Mouse (Mus musculus) left cerebral cortex, postnatal 14 days (tissue): ENCODE data around the gene Hoxb4. TPM values are rescaled to one million over a fixed set of nuclear protein-coding genes. Genes with fewer than 3 reads are reported as not detected.

Experiments used
- DNase-seq, 2 experiments: peaks; one replicate each; pipeline ENCODE4 v3.0.0; 2021 to 2022; ENCODE audit warnings: low spot score in 2 of 2, mixed read lengths in 1 of 2
- intact Hi-C: fragments of 180-260 bp; cut with DNase I; formaldehyde crosslinking; loops from one replicate; pipeline ENCODE4 v1.15.1; 2025
- total RNA-seq, 2 experiments: library from RNA; stranded (reverse); gene quantifications; 2 replicates each; pipeline ENCODE4 v1.2.3; 2021

Gene Hoxb4
- total RNA-seq, 2 experiments from 2014 or later, result not detected

DNA sequence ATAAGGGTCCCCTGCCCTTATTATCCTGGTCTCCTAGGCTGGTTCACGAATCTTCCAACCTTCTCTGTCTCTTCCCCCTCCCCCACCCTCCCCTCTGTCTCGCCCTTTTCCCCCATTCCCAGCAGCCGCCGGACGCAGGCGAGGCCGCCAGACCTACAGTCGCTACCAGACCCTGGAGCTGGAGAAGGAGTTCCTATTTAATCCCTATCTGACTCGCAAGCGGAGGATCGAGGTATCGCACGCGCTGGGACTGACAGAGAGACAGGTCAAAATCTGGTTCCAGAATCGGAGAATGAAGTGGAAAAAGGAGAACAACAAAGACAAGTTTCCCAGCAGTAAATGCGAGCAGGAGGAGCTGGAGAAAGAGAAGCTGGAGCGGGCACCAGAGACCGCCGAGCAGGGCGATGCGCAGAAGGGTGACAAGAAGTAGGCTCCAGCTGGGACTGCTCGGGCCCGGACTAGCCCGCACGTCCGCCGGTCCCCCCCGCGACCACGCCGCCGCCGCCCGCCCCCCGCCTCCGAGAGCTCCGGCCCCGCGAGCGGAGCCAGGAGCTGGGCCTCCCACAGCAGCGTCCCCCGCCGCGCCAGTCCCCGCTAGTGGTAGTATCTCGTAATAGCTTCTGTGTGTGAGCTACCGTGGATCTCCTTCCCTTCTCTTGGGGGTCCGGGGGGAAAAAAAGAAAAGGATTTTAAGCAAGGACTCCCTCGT is 33.9 kb upstream of the Hoxb4 start:
- intact Hi-C loops, result loop anchor here (10.0 kb wide), 1 partner anchor 731 kb away; the partner anchor contains the start of gene Sp6
- peak in 1 of 2 experiments; percentile 12 for DNase-seq

DNA sequence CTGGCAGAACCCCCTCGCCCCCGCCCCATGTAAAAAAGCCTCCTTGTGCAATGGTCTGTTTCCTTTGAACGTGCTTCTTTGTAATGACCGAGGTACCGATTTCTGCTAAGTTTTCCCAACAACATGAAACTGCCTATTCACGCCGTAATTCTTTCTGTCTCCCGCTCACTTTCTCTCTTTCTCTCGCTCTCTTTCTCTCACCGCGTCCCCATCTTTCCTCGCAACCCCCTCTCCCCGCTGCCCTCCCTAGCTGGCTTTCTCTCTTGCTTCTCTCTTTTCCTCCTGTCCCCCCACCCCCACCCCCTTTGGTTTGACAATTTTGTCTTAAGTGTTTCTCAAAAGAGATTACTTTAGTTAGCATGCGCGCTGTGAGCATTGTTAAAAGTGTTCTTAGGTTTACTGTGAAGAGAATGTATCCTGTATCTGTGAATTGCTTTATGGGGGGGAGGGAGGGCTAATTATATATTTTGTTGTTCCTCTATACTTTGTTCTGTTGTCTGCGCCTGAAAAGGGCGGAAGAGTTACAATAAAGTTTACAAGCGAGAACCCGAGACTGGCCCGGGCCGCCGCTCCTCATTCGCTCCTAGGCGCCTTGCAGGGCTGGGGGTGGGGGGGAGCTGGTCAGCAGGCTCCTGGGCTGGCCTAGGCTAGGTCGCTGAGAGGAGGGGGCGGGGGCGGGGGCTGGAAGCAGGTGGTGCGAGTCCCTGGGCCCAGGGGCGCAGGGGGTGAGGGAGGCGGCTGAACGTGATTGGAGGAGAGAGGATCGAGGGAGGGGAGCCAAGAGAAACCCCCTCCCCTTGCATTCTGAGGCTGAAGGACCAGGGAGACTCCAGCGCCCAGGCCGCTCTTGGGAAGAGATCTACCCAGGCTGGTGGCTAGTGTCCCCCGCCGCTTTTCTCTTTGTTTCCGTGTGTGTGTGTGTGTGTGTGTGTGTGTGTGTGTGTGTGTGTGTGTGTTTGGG is 33.0 kb upstream of the Hoxb4 start:
- intact Hi-C loops, result loop anchor here (10.0 kb wide), 1 partner anchor 730 kb away; the partner anchor contains the start of gene Sp6
- DNase-seq, result no peak

DNA sequence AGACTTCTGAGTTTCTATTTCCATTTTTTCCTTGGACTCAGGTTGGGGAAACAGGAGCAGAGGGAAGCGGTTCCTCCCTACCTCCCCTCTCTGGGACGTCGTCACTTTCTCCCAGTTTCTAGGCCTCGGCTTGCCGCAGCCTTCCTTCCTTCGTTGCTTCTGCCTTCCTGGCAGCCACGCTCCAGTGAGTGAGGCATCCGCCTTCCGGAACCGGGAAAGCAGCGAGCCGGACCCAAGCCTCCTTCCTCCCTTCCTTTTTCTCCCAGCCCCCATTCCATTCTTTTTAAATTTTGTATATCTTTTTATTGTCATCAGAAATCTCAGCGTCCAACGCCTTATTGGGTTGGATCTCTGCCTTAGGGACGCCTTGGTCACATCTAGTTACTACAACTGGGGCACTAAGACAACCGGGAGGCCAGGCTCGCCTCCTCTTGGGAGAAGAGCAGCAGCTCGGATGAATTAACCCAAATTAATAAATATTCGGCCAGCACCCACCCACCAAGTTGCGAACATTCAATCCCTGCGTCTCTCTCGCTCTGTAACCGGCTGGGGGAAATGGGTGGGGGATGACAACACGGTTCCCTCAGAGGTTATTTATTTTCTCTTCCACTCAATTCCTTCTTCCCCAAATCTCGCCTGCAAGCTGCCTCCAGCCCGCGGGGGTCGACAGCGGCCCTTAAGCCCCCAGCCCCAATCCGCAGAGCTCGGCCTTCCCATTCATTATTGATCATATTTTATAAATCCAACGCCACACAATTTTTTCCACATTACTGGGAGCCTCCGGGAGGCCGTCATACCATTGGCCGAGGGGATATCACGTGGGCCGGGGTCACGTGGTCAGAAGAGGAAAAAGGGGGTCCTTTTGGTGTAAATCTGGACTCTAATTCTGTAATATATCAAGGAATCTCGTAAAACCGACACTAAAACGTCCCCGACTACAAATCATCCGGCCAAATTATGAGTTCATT is 32.0 kb upstream of the Hoxb4 start, which contains the start of gene Hoxb7:
Gene Hoxb7, plus strand, starts transcription at position 853 of the 968 bp plus-strand sequence.
- DNase-seq, result no peak
- intact Hi-C loops, result loop anchor here (10.0 kb wide), 1 partner anchor 729 kb away; the partner anchor contains the start of gene Sp6

DNA sequence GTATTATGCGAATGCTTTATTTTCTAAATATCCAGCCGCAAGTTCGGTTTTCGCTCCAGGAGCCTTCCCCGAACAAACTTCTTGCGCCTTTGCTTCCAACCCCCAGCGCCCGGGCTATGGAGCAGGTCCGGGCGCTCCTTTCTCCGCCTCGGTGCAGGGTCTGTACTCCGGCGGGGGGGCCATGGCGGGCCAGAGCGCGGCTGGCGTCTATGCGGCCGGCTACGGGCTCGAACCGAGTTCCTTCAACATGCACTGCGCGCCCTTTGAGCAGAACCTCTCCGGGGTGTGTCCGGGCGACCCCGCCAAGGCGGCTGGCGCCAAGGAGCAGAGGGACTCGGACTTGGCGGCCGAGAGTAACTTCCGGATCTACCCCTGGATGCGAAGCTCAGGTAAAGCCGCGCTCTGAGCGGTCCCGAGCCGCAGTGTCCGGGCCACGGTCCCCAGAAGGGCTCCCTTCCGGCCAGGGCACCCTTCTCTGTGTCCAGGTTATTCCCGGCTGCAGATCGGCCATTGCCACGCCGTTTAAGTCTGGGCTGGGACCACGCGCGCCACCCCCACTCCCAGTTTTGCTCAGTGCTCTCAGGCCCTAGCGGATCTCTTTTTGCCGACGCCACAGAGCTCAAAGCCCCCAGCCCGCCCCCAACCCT is 31.2 kb upstream of the Hoxb4 start:
- intact Hi-C loops, result loop anchor here (10.0 kb wide), 1 partner anchor 728 kb away; the partner anchor contains the start of gene Sp6
- DNase-seq, result no peak

DNA sequence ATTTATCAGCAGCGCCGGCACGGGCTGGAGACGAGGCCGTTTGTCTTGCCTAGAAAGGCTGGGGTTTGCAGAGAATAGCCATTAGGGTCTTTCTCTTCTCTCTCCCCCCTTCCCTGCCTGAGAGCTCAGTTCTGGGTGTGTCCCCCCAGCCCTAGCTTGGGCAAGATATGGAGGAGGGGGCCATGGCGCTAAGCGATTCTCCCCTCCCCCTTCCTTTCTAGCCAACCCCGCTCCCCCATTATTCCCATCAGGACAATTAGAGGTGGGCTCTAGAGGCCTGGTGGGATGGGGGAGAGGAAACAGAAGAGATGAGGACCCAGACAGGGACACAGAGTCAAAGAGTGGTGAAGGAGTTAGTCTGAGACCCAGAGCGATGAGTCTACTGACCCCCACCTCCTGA is 30.7 kb upstream of the Hoxb4 start:
- DNase-seq, result no peak
- intact Hi-C loops, result loop anchor here (10.0 kb wide), 1 partner anchor 727 kb away; the partner anchor contains the start of gene Sp6

DNA sequence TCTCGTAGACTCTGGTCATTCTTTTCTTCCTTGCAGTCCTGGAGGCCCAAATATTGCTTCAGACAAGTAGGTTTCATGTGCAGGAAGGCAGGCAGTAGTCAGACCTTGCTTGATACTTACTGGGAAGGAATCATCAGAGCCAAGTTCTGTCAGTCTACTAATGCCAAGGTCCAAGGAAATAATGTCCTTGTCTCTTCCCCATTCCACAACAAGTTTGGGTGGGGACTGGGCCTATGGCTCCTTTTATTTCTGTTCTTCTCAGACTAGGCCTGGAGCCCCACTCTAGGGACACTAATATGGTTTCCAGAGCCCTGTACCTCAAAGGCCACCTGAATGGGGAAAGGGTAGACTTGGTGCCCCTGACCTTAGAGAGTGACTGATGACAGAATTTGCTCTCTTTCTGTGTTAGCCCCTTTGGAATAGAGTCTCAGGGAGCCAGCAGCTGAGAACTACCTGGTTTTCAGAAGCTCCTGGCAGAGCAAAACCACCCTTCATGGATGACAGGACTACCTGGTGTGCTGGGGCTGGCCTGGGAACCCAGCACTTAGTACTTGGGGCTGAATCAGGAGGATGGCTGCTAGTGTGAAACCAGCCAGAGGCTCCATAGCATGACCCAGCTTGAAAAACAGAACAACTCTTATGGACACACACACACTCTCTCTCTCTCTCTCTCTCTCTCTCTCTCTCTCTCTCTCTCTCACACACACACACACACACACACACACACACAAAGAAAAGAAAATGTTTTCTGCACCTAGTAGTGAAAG is 29.4 kb upstream of the Hoxb4 start:
- intact Hi-C loops, result loop anchor here (10.0 kb wide), 1 partner anchor 726 kb away; the partner anchor contains the start of gene Sp6
- DNase-seq, result no peak

DNA sequence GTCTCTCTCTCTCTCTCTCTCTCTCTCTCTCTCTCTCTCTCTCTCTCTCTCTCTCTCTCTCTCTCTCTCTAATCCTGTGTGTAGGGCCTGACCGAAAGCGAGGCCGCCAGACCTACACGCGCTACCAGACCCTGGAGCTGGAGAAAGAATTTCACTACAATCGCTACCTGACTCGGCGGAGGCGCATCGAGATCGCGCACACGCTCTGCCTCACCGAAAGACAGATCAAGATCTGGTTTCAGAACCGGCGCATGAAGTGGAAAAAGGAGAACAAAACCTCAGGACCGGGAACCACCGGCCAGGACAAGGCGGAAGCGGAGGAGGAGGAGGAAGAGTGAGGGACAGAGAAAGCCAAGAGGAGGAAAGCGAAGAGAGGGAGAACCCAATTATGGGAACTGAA is 28.8 kb upstream of the Hoxb4 start:
- intact Hi-C loops, result loop anchor here (10.0 kb wide), 1 partner anchor 726 kb away; the partner anchor contains the start of gene Sp6
- no peak for DNase-seq

DNA sequence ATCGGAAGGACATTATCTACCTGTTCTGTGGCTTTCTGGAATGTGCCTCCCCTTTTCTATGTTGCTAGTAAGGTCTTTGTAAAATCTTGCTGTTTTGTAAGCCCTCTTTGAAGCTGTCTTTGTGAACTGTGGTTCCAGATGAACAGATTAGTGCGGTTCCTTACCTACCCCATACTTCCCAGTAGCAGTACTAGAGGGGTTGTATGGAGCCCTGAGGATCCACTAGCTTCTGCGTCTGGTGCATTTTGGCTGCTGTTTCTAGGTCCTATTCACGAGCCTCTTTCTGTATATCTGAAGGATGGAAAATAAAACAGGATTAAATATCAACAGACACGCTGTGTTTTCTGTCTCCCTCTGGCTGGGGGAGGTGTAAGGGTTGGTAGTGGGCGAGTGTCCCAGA is 28.2 kb upstream of the Hoxb4 start:
- intact Hi-C loops, result loop anchor here (10.0 kb wide), 1 partner anchor 725 kb away; the partner anchor contains the start of gene Sp6

DNA sequence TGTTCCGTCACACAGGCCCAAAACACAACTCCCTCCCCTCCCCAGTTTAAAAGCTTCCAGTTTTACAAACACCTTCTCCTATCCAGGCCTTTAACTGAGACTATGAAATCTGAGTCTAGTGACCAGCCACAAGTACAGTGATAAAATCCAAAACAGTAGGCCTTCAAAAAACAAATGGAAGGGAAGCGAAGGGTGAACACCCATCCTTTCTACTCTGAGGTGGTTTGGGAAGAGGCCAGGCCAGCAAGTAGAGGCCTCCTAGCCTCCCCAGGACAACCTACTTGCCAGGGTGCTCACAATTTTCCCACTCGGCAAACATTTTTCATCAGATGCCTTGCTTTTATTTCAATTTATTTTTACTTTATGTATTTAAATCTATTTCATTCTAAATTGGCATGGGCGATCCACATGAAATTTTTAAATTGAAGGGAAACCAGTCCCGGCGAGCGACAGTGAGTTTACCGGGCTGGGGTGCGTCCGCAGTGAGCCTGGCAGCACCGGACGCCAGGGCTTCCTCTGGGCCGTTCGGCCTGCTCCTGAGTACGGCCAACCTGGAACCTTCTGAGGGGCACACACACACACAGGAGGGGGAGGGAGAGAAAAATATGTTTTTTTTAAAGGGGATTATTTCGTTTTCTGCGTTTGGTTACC is 27.2 kb upstream of the Hoxb4 start:
- intact Hi-C loops, result no loop called here
- DNase-seq, result no peak

More for the DNA sequence above, 28.2 kb upstream of the Hoxb4 start:
- DNase-seq, result no peak

DNA sequence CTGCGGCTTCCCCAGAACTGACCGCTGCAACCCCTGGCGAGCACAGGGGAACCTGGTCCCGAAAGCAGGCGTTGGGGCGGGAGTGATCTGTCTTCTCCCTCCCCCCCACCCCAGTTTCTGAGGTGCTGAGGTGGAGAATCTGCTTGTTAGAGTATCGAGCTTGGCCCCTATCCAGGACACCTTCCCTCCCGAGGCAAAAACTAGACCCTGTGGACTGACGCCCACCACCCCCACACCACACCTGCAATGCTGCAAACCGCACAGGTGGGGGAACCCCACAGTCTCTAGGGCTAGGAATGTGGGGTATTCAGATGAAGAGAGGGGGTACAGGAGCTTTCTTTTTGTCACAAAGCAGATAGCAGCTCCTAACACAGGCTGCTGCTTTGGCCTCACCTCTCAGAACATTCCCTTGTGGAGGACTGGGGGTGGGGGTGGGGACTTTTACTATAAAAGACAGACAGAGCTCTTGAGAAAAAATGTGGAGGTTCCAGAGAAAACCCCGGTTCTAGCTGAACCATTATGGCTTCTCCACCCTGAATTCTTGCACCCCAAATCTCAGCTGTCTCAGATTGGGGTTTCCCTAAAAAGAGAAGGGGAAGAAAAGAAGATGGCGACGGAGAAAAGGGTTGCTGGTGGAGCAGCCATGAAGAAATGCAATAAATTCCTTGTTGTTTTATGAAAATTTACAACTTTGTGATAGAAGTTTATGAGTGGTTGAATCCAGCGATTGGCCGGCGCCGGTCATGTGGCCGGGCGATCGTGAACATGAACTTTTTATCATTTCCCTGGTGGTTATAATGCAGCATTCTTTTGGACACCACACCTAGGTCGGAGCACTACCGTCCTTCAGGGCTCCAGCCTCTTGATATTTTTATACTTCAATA is 26.1 kb upstream of the Hoxb4 start, which contains the start of gene Hoxb6:
Gene Hoxb6, plus strand, starts transcription at position 796 of the 884 bp plus-strand sequence.
- intact Hi-C loops, result no loop called here

DNA sequence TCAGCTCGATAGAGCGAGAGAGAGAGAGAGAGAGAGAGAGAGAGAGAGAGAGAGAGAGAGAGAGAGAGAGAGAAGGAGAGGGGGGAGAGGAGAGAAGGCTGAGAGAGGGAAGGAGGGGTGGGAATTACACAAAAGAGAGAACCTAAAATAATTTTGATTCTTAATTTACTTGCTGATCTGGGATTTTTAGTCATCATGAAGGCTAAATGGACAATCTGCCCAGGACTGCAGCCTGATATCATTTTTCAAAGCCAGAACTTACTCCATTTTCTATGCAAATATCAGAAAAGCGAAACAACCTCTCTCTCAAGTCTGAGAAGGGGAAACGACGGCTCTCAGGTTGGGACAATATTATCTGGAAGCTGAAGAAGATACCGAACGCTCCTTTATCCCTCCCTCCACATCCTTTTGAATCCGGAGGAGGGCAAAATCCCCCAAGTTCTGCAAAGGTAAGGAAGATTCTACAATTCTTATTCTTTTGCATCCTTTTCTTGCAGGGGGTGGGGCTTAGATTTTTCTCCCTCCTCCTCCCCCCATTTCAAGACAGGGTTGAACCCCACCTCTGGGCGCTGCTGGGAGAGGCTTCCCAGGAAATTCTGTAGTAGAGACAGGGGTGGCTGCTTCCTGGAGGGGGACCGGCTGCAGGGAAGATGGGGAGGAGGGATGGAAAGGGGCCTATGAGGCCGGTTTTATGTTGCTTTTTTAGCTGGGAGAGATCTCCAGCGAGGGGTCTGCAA is 25.3 kb upstream of the Hoxb4 start:
- intact Hi-C loops, result no loop called here
- no peak for DNase-seq

More for the DNA sequence above, 26.1 kb upstream of the Hoxb4 start, which contains the start of gene Hoxb6:
- DNase-seq, result no peak

DNA sequence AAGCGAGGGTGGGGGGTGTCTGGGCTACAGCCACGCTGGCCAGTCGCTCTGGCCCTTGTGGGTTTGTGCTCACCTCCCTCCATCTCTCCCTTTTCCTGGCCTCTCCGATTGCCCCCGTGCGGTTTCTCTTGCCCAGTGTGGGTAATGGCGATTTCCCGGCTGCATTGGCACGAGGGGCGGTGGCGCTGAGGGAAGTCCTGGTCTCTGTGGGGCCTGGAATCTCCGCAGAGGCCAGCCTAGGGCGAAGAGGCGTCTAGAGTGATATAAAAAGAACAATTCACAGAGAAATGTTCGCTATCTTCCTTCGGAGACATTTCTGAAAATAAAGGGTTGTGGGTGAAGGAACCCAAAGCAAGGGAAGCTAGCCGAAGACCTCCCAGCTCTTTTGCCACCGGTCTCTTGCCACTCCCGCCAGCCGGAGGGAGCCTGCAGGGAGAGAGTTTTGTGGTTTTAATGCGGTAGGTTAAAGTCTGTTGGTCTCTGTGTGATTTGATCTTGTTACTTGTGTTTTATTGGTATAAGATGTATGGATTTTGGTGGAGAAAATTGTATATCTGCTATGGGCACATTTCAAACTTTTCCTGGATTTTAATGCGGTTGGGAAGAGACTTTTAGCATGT is 24.7 kb upstream of the Hoxb4 start:
- intact Hi-C loops, result no loop called here
- DNase-seq, result no peak

DNA sequence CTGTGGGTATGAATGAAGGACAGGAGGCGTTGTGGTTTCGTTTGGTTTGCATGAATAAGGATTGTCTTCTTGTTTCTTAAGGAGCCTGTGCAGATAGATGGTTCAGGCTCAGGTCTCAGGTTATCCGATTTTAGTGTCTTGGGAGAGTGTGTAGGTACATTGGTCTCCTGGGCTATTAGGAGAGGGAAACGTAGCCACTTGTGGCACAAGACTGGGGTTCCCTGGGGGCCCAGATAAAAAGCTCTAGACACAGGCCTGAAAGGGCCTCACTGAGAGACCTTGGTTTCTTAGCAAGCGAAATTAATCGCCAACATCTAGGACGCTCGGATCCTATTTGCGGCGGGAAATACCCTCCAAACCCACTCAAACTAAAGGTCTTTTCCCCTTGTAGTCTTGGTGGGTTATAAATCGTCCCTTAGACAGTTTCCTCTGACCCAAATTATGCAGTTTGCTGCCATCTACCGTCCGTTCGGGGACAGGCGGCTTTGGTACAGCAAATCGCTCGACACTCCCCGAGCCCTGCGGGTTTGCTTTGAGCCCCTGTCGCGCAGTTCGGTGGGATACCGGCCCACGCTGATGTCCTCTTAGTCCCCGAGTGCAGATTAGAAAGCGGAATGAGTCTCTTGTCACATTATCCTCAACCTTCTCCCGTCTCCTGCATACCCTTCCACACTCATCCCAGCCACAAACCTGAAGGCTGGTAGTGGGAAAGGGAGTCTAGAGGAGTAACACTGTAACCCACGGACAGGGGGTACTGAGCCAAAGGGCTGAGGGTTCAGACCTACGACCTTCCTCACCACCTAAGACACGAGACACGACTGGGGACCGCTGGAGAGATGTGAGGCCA is 23.6 kb upstream of the Hoxb4 start:
- intact Hi-C loops, result loop anchor here (2.0 kb wide), 1 partner anchor 446 kb away; no protein-coding TSS in a partner anchor
- peak; percentile 26 to 56 for DNase-seq
